Mouse (Mus musculus) lung, postnatal 0 days (tissue): ENCODE measurements around the gene Gli2. TPM values are rescaled to one million over a fixed set of nuclear protein-coding genes. Genes with fewer than 3 reads are reported as not detected.

Experiments
- ATAC-seq: fragments of 200-750 bp; cut with Nextera tagmentation; 2 replicates; pipeline ENCODE4 v1.8.0; 2017; ENCODE audit warnings: moderate library complexity
- DNase-seq: peaks from one replicate; pipeline ENCODE4 v3.0.0-alpha.2; 2016; ENCODE audit warnings: low spot score
- H3K27ac ChIP-seq: fragments of 300-500 bp; sonication (generic); 2 replicates; pipeline ENCODE4 v1.5.1; 2014; ENCODE audit warnings: antibody characterized with exemption, mild to moderate bottlenecking, low read length, mixed read lengths
- H3K27me3 ChIP-seq: fragments of 300-500 bp; sonication (generic); replicated peaks from 2 replicates; pipeline ENCODE4 v1.6.1; 2014; ENCODE audit warnings: low read length, mixed read lengths; ENCODE audit not compliant: insufficient read depth
- H3K36me3 ChIP-seq: fragments of 300-500 bp; sonication (generic); 2 replicates; pipeline ENCODE4 v1.6.1; 2014; ENCODE audit warnings: low read length, mixed read lengths; ENCODE audit not compliant: insufficient read depth
- H3K4me1 ChIP-seq: fragments of 300-500 bp; sonication (generic); 2 replicates; pipeline ENCODE4 v1.6.1; 2014; ENCODE audit warnings: antibody characterized with exemption, low read depth, low read length, mixed read lengths; ENCODE audit not compliant: insufficient read depth
- H3K4me2 ChIP-seq: fragments of 300-500 bp; sonication (generic); replicated peaks from 2 replicates; pipeline ENCODE4 v1.6.1; 2014; ENCODE audit warnings: low read depth, mild to moderate bottlenecking, low read length, moderate library complexity, mixed read lengths
- H3K4me3 ChIP-seq: fragments of 300-500 bp; sonication (generic); 2 replicates; pipeline ENCODE4 v1.5.1; 2014; ENCODE audit warnings: low read depth, low read length
- H3K9ac ChIP-seq: fragments of 300-500 bp; sonication (generic); replicated peaks from 2 replicates; pipeline ENCODE4 v1.6.1; 2014; ENCODE audit warnings: low read depth, mild to moderate bottlenecking
- H3K9me3 ChIP-seq: fragments of 300-500 bp; sonication (generic); 2 replicates; pipeline ENCODE4 v1.6.1; 2016; ENCODE audit warnings: low read length, mixed read lengths
- CTCF ChIP-seq: IDR thresholded peaks from 2 replicates; pipeline ENCODE4 v1.5.1; 2016; ENCODE audit warnings: antibody characterized with exemption, mild to moderate bottlenecking
- EP300 ChIP-seq: IDR thresholded peaks from 2 replicates; pipeline ENCODE4 v1.6.1; 2016; ENCODE audit warnings: antibody characterized with exemption, mild to moderate bottlenecking, control low read depth
- WGBS: fragments of 180-500 bp; shearing (Covaris S2); extraction: QIAGEN DNeasy Blood & Tissue Kit; methylation state at CpG from one replicate; pipeline ENCODE4 v1.1.7; 2014; 5-methylcytosine and 5-hydroxymethylcytosine counted together
- polyA plus RNA-seq: library from polyadenylated mRNA; unstranded; fragments of >200 nt; fragmentation: Nextera tagmentation; extraction: Ambion mirVana; gene quantifications from 2 replicates; pipeline ENCODE4 v1.2.1, GENCODE M21; 2015

Gene Gli2
- polyA plus RNA-seq, 1 experiment from 2014 or later: 2.7 TPM

- Histone ChIP-seq H3K4me1 (no peaks in the 10 kb centered on the region), H3K36me3 (no peaks in the 10 kb centered on the region), H3K27me3 (no peaks in the 10 kb centered on the region), H3K27ac (no peak overlapping the region), H3K9me3 (no peaks in the 10 kb centered on the region), H3K4me2 (no peak overlapping the region), H3K9ac (no peak overlapping the region), H3K4me3 (no peak overlapping the region)
- DNase-seq (no peak), ATAC-seq (no peak)
- no peak for TF ChIP-seq EP300
- TF ChIP-seq CTCF: no peak
Measured at GRCm38 (mm10) chr1:119019056-119019455, 34.4 kb downstream of the Gli2 start.

GRCm38 (mm10) chr1:119016866-119017265 lies 36.6 kb downstream of the Gli2 start:
- Histone ChIP-seq H3K9ac (no peak overlapping the region), H3K4me2 (no peak overlapping the region), H3K36me3 (no peaks in the 10 kb centered on the region), H3K27ac (no peak overlapping the region), H3K27me3 (no peaks in the 10 kb centered on the region), H3K4me1 (no peaks in the 10 kb centered on the region), H3K9me3 (no peaks in the 10 kb centered on the region), H3K4me3 (no peak overlapping the region)
- DNase-seq: no peak
- WGBS: 41% methylated on average over 3 of the region's 3 CpGs
- TF ChIP-seq EP300 (no peak), CTCF (no peak)
- ATAC-seq: no peak

GRCm38 (mm10) chr1:119015108-119015507 lies 38.3 kb downstream of the Gli2 start:
- WGBS: 69% methylated on average over 6 of the region's 6 CpGs
- Histone ChIP-seq H3K36me3 (no peaks in the 10 kb centered on the region), H3K9ac (no peak overlapping the region), H3K4me2 (no peak overlapping the region), H3K9me3 (no peaks in the 10 kb centered on the region), H3K4me1 (no peaks in the 10 kb centered on the region), H3K27me3 (no peaks in the 10 kb centered on the region), H3K4me3 (no peak overlapping the region), H3K27ac (no peak overlapping the region)
- TF ChIP-seq EP300 (no peak), CTCF (no peak)
- no peak for DNase-seq
- ATAC-seq: no peak

- no peaks in the 10 kb centered on the region for H3K4me1 ChIP-seq
- H3K27me3 ChIP-seq: no peaks in the 10 kb centered on the region
- no peak for TF ChIP-seq CTCF
- no peak for TF ChIP-seq EP300
- H3K27ac ChIP-seq: no peak overlapping the region
- no peak for ATAC-seq
- no peak overlapping the region for H3K4me3 ChIP-seq
- H3K9ac ChIP-seq: no peak overlapping the region
- DNase-seq: no peak
- no peaks in the 10 kb centered on the region for H3K36me3 ChIP-seq
- H3K9me3 ChIP-seq: no peaks in the 10 kb centered on the region
- no peak overlapping the region for H3K4me2 ChIP-seq
Measured at GRCm38 (mm10) chr1:119008949-119009348, 44.5 kb downstream of the Gli2 start.

GRCm38 (mm10) chr1:119003852-119004398 lies 49.5 kb downstream of the Gli2 start:
- Histone ChIP-seq H3K4me2 (no peak overlapping the region), H3K4me3 (no peak overlapping the region), H3K27ac (no peak overlapping the region), H3K4me1 (no peaks in the 10 kb centered on the region), H3K9ac (no peak overlapping the region), H3K36me3 (no peaks in the 10 kb centered on the region), H3K27me3 (no peaks in the 10 kb centered on the region), H3K9me3 (no peaks in the 10 kb centered on the region)
- no peak for ATAC-seq
- WGBS: 28% methylated on average over 1 of the region's 1 CpGs
- no peak for TF ChIP-seq CTCF
- TF ChIP-seq EP300: no peak
- DNase-seq: no peak

GRCm38 (mm10) chr1:119001454-119002034 lies 51.9 kb downstream of the Gli2 start:
- Histone ChIP-seq H3K4me1 (no peaks in the 10 kb centered on the region), H3K4me2 (no peak overlapping the region), H3K4me3 (no peak overlapping the region), H3K27me3 (no peaks in the 10 kb centered on the region), H3K36me3 (no peaks in the 10 kb centered on the region), H3K9ac (no peak overlapping the region), H3K9me3 (no peaks in the 10 kb centered on the region), H3K27ac (no peak overlapping the region)
- no peak for TF ChIP-seq CTCF
- no peak for TF ChIP-seq EP300
- no peak for ATAC-seq
- DNase-seq: no peak
- WGBS: 77% methylated on average over 12 of the region's 12 CpGs
